Mouse (Mus musculus) adipocyte (in vitro differentiated cells): Measurements from ENCODE around the gene Hist1h2br.
A peak's percentile ranks its signal among the peaks of the same experiment; 100 is the strongest.
"Not testable (repeated sequence)": the region's sequence is repeated elsewhere in the genome, so short reads cannot be mapped to it uniquely, and the experiment has no call there.

Source experiments
- DNase-seq: peaks from one replicate; pipeline ENCODE4 v3.0.0-alpha.2; 2016; ENCODE audit warnings: low spot score

Hist1h2br gene

GRCm38 (mm10) chr13:21833461-21833860, at the start of gene Hist1h2br, which contains the start of gene Hist1h2ap:
Gene Hist1h2br, plus strand, starts transcription at chr13:21833743.
Gene Hist1h2ap, minus strand, starts transcription at chr13:21833507.
- not testable (repeated sequence) for DNase-seq

- no peak for DNase-seq
Measured at GRCm38 (mm10) chr13:21784311-21784710, 49.2 kb upstream of the Hist1h2br start.

GRCm38 (mm10) chr13:21786189-21786898, 47.2 kb upstream of the Hist1h2br start:
- no peak for DNase-seq

GRCm38 (mm10) chr13:21786899-21787629, 46.5 kb upstream of the Hist1h2br start, which contains the start of the genes Hist1h2an and Hist1h2bp:
Gene Hist1h2an, minus strand, starts transcription at chr13:21787218.
Gene Hist1h2bp, plus strand, starts transcription at chr13:21787461.
- DNase-seq, result peak; percentile 98

GRCm38 (mm10) chr13:21787760-21788593, 45.6 kb upstream of the Hist1h2br start:
- DNase-seq, result no peak

GRCm38 (mm10) chr13:21789925-21790324, 43.6 kb upstream of the Hist1h2br start:
- no peak for DNase-seq

GRCm38 (mm10) chr13:21790601-21791283, 42.8 kb upstream of the Hist1h2br start:
- DNase-seq, result no peak

- no peak for DNase-seq
Measured at GRCm38 (mm10) chr13:21795584-21795983, 38.0 kb upstream of the Hist1h2br start.

- not testable (repeated sequence) for DNase-seq
Measured at GRCm38 (mm10) chr13:21797163-21797562, 36.4 kb upstream of the Hist1h2br start.

GRCm38 (mm10) chr13:21803058-21803457, 30.5 kb upstream of the Hist1h2br start:
- not testable (repeated sequence) for DNase-seq

- DNase-seq, result not testable (repeated sequence)
Measured at GRCm38 (mm10) chr13:21810073-21810472, 23.5 kb upstream of the Hist1h2br start, which contains the start of the genes Hist1h2bq and Hist1h2ao. Gene Hist1h2bq, minus strand, starts transcription at chr13:21810197. Gene Hist1h2ao, plus strand, starts transcription at chr13:21810465.

GRCm38 (mm10) chr13:21811074-21811473, 22.5 kb upstream of the Hist1h2br start:
- not testable (repeated sequence) for DNase-seq

GRCm38 (mm10) chr13:21811539-21811938, 22.0 kb upstream of the Hist1h2br start, which contains the start of gene Hist1h4m:
Gene Hist1h4m, plus strand, starts transcription at chr13:21811746.
- DNase-seq, result not testable (repeated sequence)

GRCm38 (mm10) chr13:21812092-21812491, 21.5 kb upstream of the Hist1h2br start:
- not testable (repeated sequence) for DNase-seq

- not testable (repeated sequence) for DNase-seq
Measured at GRCm38 (mm10) chr13:21820082-21820890, 13.3 kb upstream of the Hist1h2br start.

GRCm38 (mm10) chr13:21828511-21828910, 5.0 kb upstream of the Hist1h2br start:
- DNase-seq, result no peak

- DNase-seq, result no peak
Measured at GRCm38 (mm10) chr13:21830344-21830743, 3.2 kb upstream of the Hist1h2br start.

GRCm38 (mm10) chr13:21831418-21832394, 1.8 kb upstream of the Hist1h2br start, which contains the start of gene Hist1h4n:
Gene Hist1h4n, minus strand, starts transcription at chr13:21832196.
- not testable (repeated sequence) for DNase-seq

GRCm38 (mm10) chr13:21840508-21840907, 7.0 kb downstream of the Hist1h2br start:
- DNase-seq, result not testable (repeated sequence)
